8 mouse cellular contexts compared by ENCODE assay signal in the genomic region with DNA sequence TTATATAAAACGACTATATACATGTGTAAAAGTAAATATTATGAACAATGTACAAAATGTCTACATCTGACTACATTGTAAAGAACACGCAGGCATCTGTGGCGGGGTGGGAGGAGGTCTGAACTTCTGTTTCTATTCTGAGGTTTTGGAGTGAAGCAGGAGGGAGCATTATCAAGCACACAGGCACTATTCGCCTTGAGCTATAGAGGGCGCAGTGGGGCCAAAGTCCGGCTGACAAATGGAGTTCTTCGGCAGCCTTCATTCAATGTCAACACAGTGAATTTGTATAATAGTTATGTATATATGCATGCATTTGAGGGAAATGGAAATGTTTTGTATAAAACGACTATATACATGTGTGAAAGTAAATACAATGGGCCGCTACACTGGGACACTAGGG. TPM values are rescaled to one million over a fixed set of nuclear protein-coding genes. Genes with fewer than 3 reads are reported as not detected.
DNase-seq lines count a peak whose midpoint lies in the region; ATAC-seq and TF ChIP-seq lines count a peak whose summit lies in the region.

No protein-coding gene starts in this region.

- no peak for TF ChIP-seq POLR2A in embryonic fibroblast, embryonic 13.5 days (IDR thresholded peaks at IDR 0.05; ENCODE audit: low read depth, low read length)
- TF ChIP-seq POLR2A in small intestine, adult 2 months (IDR thresholded peaks at IDR 0.05; ENCODE audit: low read depth, low read length), result no peak

- 11% methylated on average over 9 of the region's 9 CpGs for WGBS in small intestine, adult 2 months

- peak; percentile 67 for ATAC-seq in megakaryocyte, adult 5-6 weeks (ENCODE audit: poor library complexity, severe bottlenecking)

- H3K36me3 ChIP-seq in small intestine, adult 2 months (ENCODE audit: control insufficient read depth, insufficient read depth, low read length), result no peaks in the 10 kb centered on the region

- peak; percentile 21; the same call in 1 of the 2 replicates for TF ChIP-seq CTCF in embryonic fibroblast, embryonic 13.5 days (IDR thresholded peaks at IDR 0.05; ENCODE audit: borderline replicate concordance, insufficient read depth, low read length)
- peak; percentile 66; the same call in 1 of the 2 replicates for TF ChIP-seq CTCF in small intestine, adult 2 months (IDR thresholded peaks at IDR 0.05; ENCODE audit: extremely low read depth, insufficient read length, insufficient replicate concordance, low read depth, low read length)

- no peaks in the 10 kb centered on the region for H3K27me3 ChIP-seq in small intestine, adult 2 months (ENCODE audit: control insufficient read depth, insufficient read depth, low read length)

- H3K27ac ChIP-seq in embryonic fibroblast, embryonic 13.5 days (ENCODE audit: insufficient read depth, low read length), result no peak overlapping the region
- no peak overlapping the region for H3K27ac ChIP-seq in small intestine, adult 2 months (ENCODE audit: insufficient read depth, low read depth, low read length)

- intact Hi-C loops in heart, postnatal 10 days (cut with DNase I), result loop anchor here (2.0 kb wide), 1 partner anchor 16 kb away; no protein-coding TSS in a partner anchor

- no peak overlapping the region for H3K4me3 ChIP-seq in embryonic fibroblast, embryonic 13.5 days (ENCODE audit: insufficient read depth, low read length)
- H3K4me3 ChIP-seq in small intestine, adult 2 months (ENCODE audit: low read depth, low read length), result no peak overlapping the region

- DNase-seq in kidney, adult 18-20 months, result peak; percentile 18
- no peak for DNase-seq in kidney, adult 11 months
- DNase-seq in adrenal gland, postnatal 25 days, result peak; percentile 38
- DNase-seq in heart, postnatal 10 days, result peak; percentile 78 to 81
- DNase-seq in layer of hippocampus, postnatal 10 days (ENCODE audit: low spot score in 2 of 2), result peak; percentile 55 to 64

- peaks cover 4% of the 10 kb centered on the region; the same call in 1 of the 2 replicates for H3K4me1 ChIP-seq in embryonic fibroblast, embryonic 13.5 days (ENCODE audit: control insufficient read depth, insufficient read depth, low read length)
- no peaks in the 10 kb centered on the region for H3K4me1 ChIP-seq in small intestine, adult 2 months (ENCODE audit: control insufficient read depth, insufficient read depth, insufficient read length, low read length)

RNA-seq across cellular contexts. Expression of a gene that starts 26.1 kb away (rescaled TPM):
- total RNA-seq in adrenal gland, postnatal 25 days (2021), result 28.9 and 31.1 TPM in 2 replicates
- polyA plus RNA-seq in embryonic fibroblast, embryonic 13.5 days (2011; ENCODE audit: insufficient read length, low read depth, missing spikeins), result 24.6 and 32.3 TPM in 2 replicates
- total RNA-seq in heart, postnatal 10 days (2021), result 10 to 100 TPM; 15.0 to 17.1 TPM
- total RNA-seq in layer of hippocampus, postnatal 10 days (2021), result 10 to 100 TPM; 38.7 to 39.0 TPM
- total RNA-seq in megakaryocyte, adult 5-6 weeks (2015), result 46.6 and 48.9 TPM in 2 replicates
- total RNA-seq in megakaryocyte, adult 5-6 weeks (2017), result 9.0 and 18.0 TPM in 2 replicates
- polyA plus RNA-seq in small intestine, adult 2 months (2012; rRNA removed), result 4.4 and 9.5 TPM in 2 replicates

RNA-seq across cellular contexts. Expression of a gene that starts 57.3 kb away (rescaled TPM):
- not detected in 2 replicates for total RNA-seq in adrenal gland, postnatal 25 days (2021)
- not detected in 2 replicates for polyA plus RNA-seq in embryonic fibroblast, embryonic 13.5 days (2011; ENCODE audit: insufficient read length, low read depth, missing spikeins)
- total RNA-seq in heart, postnatal 10 days (2021), result not detected
- not detected for total RNA-seq in layer of hippocampus, postnatal 10 days (2021)
- not detected in 2 replicates for total RNA-seq in megakaryocyte, adult 5-6 weeks (2015)
- total RNA-seq in megakaryocyte, adult 5-6 weeks (2017), result not detected in 2 replicates
- not detected in 2 replicates for polyA plus RNA-seq in small intestine, adult 2 months (2012; rRNA removed)
